Mouse (Mus musculus) heart, postnatal 10 days (tissue): ENCODE measurements around the gene Exoc2. TPM values are rescaled to one million over a fixed set of nuclear protein-coding genes. Genes with fewer than 3 reads are reported as not detected.

Source experiments
- DNase-seq, 2 experiments: peaks; one replicate each; pipeline ENCODE4 v3.0.0; 2021
- intact Hi-C: fragments of 180-260 bp; cut with DNase I; formaldehyde crosslinking; loops from one replicate; pipeline ENCODE4 v1.15.1; 2025
- total RNA-seq, 2 experiments: library from RNA; stranded (reverse); gene quantifications; 2 replicates each; pipeline ENCODE4 v1.2.3; 2021

Exoc2 gene
- total RNA-seq, 2 experiments from 2014 or later = 18.5 to 20.6 TPM

DNA sequence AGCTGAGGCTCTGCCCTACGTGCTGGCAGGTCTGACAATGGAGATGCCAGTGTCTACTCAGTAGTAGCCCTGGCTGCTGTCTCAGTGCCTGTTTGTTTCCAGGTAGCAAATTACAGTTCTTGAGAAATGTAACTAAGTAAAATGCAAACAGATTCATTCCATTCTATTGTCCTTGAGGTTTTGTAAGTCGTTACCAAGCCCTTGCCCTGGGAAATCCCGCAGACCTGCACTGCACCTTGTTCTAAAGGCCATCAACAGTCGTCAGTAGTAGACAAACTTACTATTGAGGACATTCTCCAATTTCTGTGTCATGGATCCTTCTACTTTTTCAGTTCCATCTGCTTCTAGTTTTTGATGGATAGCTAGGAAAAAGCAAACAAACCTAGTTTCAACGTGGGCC lies 63.0 kb downstream of the Exoc2 start:
- no peak for DNase-seq
- intact Hi-C loops = no loop called here

DNA sequence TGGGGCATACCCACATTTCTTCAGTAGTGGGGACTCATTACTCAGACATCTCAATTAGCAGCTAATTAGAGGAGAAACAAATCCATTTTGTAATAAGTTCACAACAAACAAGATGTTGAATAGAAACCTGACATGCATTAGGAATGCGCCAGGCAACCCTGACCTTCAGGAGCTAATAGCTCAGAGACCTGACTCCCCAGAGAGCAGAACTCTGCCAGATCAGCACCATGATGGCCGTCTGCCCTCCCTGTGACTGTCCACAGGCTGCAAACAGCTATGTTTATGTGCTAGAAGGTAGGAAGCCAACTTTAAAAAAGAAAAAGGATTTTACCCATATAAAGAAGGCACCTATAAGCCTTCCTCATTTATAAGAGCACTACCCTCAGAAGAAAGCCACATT lies 71.6 kb downstream of the Exoc2 start:
- intact Hi-C loops = loop anchor here (5.0 kb wide), 2 partner anchors 180 to 715 kb away; no protein-coding TSS in a partner anchor

GRCm38 (mm10) chr13:30901387-30902041 lies 72.4 kb downstream of the Exoc2 start:
- peak; percentile 17 to 27 for DNase-seq
- intact Hi-C loops = loop anchor here (5.0 kb wide), 2 partner anchors 181 to 716 kb away; no protein-coding TSS in a partner anchor

More for the DNA sequence above, 71.6 kb downstream of the Exoc2 start:
- DNase-seq = no peak

DNA sequence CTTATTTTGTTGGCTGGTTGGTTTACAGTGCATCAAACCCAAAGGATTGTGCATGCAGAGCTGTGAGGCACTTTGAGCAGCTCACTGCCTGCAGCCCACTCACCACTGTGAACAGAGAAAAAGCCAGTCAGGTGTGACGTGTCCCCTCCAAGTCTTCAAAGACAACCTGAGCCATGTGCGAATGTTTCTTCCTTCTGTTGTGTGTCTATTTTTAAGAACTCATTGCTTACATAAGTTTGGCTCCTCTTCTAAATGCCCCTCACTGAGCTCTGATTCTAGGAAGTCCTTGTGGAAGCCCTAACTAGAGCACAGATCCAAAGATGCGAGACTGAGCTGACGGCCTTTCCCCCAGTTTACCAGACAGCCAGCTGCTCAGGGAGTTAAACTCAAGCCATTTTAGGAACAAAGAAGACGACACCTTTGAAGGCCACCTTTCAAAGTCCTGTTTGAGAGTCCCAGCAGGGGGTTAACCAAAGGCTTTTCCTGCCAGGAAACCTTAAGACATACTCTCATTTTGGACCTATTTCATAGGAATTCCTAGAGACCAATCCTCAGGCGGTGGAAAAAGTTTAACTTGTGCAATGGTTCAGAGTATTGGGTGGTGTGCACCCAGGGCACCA lies 79.8 kb downstream of the Exoc2 start:
- intact Hi-C loops = no loop called here
- no peak for DNase-seq

DNA sequence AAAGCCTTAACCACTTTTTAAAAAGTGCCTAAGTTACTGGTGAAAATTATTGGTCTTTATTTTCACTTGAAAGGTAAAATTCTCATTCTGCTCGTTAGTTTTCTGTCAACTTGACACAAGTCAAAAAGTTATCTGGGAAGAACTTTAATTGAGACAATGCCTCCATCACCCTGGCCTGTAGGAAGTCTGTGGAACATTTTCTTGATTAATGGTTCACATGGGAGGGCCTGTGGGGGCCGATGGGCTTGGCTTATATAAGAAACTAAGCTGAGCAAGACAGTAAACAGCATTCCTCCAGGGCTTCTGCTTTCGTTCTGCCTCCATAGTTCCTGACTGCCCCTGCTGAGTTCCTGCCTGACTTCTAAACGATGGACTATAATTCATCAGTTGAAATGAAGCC lies 81.6 kb downstream of the Exoc2 start:
- intact Hi-C loops = no loop called here
- no peak for DNase-seq

DNA sequence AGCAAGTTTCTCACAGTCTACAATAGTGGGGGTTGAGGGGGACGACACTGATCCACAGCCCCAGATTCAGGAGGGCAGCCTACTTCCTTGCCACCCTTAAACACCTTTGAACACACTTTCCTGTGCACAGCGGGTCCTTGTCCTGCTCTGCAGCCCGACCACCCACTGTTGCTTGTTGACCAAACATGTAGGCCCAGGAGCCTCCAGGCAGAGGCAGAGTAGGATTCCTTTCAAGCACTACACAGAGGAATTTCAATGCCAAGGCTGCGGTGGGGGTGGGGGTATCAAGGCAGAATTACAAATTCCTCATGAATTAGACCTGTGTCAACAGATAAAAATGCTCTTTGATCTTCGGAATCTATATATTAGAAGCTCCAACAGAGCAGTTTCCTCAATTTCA lies 82.7 kb downstream of the Exoc2 start:
- no peak for DNase-seq
- intact Hi-C loops = no loop called here

GRCm38 (mm10) chr13:30888480-30888879 lies 85.4 kb downstream of the Exoc2 start:
- intact Hi-C loops = loop anchor here (1.0 to 10.0 kb wide), 4 partner anchors 93 to 730 kb away; no protein-coding TSS in a partner anchor
- peak; percentile 66 to 82 for DNase-seq

GRCm38 (mm10) chr13:30880310-30880709 lies 93.6 kb downstream of the Exoc2 start:
- DNase-seq = no peak
- intact Hi-C loops = loop anchor here (10.0 kb wide), 2 partner anchors 194 to 316 kb away; no protein-coding TSS in a partner anchor

DNA sequence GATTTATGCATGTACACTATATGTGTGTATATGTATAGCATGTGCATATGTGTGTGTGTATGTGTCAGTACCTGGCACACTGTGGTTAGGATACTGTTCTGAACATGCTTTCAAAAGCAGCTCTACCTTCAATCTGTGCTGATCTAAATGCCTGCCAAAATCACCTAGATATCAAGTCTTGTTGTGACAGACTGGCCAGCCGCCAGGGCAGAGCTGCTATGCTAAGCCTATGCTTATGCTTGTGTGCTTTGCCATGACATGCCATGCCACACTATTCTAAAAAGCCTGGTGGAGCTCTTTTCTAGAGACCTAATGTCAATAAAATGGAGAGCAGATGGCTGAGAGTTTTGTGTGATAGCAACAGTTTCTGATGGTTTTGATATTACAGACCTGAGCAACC lies 94.0 kb downstream of the Exoc2 start:
- no peak for DNase-seq

GRCm38 (mm10) chr13:30875825-30876224 lies 98.1 kb downstream of the Exoc2 start:
- intact Hi-C loops = no loop called here
- DNase-seq = no peak

More for the DNA sequence above, 94.0 kb downstream of the Exoc2 start:
- intact Hi-C loops = loop anchor here (10.0 kb wide), 2 partner anchors 195 to 315 kb away; no protein-coding TSS in a partner anchor

GRCm38 (mm10) chr13:30873472-30873871 lies 100.4 kb downstream of the Exoc2 start:
- intact Hi-C loops = no loop called here
- DNase-seq = no peak

GRCm38 (mm10) chr13:30865486-30865885 lies 108.4 kb downstream of the Exoc2 start:
- intact Hi-C loops = no loop called here

GRCm38 (mm10) chr13:30864042-30864441 lies 109.9 kb downstream of the Exoc2 start:
- intact Hi-C loops = no loop called here

More at GRCm38 (mm10) chr13:30865486-30865885, 108.4 kb downstream of the Exoc2 start:
- no peak for DNase-seq

GRCm38 (mm10) chr13:30858421-30858820 lies 115.5 kb downstream of the Exoc2 start:
- intact Hi-C loops = no loop called here
- peak in 1 of 2 experiments; percentile 8 for DNase-seq

More at GRCm38 (mm10) chr13:30864042-30864441, 109.9 kb downstream of the Exoc2 start:
- no peak for DNase-seq

DNA sequence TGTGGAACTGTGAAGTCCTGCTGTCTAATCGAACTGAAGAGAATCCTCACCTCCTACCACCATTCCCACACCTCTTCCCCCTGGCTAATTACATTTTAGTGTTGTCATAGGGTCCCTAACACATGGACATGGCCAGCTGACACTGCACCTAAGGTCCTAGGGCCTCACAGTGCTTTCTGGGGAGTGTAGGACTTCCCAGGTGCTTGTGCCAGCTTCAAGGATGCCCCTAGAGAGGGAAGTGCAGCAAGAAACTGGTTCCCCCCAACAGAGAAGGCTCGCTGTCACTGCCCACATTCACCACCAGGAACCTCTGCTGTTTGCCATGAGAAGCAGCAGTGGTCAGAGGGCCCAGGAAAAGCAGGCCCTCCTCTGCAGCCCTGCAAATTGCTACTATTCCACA lies 123.2 kb downstream of the Exoc2 start:
- DNase-seq = no peak
- intact Hi-C loops = no loop called here

- no peak for DNase-seq
- intact Hi-C loops = no loop called here
These were observed 125.9 kb downstream of the Exoc2 start for GRCm38 (mm10) chr13:30848001-30848400.

DNA sequence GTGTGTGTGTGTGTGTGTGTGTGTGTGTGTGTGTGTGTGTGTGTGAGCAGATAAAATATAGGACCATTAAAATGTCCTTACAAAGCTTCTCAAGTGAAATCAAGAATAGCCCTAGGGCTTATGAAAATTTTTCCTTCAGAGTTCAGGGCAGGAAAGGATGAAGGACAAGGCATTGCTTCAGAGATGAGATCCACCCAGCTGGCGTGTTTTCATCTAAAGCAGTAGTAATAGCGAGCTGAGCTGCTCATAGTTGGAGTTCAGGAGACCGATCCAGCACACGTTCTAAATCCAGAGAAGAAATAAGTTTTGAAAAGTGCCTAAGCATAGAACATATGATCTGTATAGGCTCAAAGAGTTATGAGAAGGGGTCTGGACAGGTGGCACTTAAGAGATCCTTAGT lies 127.4 kb downstream of the Exoc2 start:
- no peak for DNase-seq
- intact Hi-C loops = no loop called here

GRCm38 (mm10) chr13:30843049-30843448 lies 130.8 kb downstream of the Exoc2 start:
- intact Hi-C loops = no loop called here
- no peak for DNase-seq

DNA sequence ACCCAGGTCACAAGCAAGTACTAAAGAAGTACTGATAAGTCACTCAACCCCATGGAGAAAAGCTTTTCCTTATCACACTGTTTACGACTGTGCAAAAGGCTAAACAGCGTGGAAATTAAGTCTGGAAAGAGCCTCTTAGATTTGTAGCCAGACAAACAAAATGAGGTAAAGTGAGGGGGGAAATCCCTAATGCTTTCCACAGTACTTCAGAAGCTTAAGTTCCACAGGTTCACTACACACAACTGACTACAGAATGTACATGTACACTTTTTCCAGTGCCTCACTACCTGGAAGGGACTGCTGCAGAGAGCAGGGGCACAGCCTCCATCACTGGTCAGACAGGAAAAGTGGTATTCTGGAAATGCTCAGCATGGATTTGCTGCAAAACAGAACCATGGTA lies 132.1 kb downstream of the Exoc2 start:
- no peak for DNase-seq
- intact Hi-C loops = no loop called here

- intact Hi-C loops = no loop called here
- DNase-seq = no peak
These were observed 132.6 kb downstream of the Exoc2 start for GRCm38 (mm10) chr13:30841306-30841705.

GRCm38 (mm10) chr13:30840700-30841099 lies 133.2 kb downstream of the Exoc2 start:
- intact Hi-C loops = no loop called here
- DNase-seq = no peak

DNA sequence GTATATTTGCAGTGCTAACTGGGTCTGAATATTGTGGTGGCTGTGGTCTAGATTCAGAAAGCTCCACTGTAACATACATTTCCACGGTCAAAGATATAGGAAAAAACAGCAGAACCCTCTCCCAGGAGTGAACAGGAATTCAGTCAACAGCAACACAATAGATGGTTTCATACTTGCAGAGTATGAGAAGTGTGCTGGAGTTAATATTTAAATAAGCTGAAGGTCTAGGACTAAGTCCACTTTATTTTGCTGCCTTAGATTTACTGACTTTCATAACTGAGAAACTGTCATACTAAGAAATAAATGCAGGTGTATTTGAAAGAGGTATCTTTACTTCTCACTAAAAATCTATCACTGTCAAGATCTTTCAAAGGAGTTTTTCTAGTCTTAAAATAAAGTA lies 137.6 kb downstream of the Exoc2 start:
- intact Hi-C loops = no loop called here
- DNase-seq = no peak
